Comparison of ENCODE assay signal across 8 mouse cellular contexts in genomic region chr14:76149531-76150179, GRCm38 (mm10). TPM values are rescaled to one million over a fixed set of nuclear protein-coding genes. Genes with fewer than 3 reads are reported as not detected.
DNase-seq lines count a peak whose midpoint lies in the region; ATAC-seq lines count a peak whose summit lies in the region.

No protein-coding gene starts in this region.

- no peak for ATAC-seq in neural tube, embryonic 11.5 days (ENCODE audit: insufficient read depth, low FRiP score, low TSS enrichment)
- no peak for ATAC-seq in forebrain, embryonic 16.5 days
- no peak for ATAC-seq in hindbrain, embryonic 11.5 days (ENCODE audit: low FRiP score)
- ATAC-seq in limb, embryonic 13.5 days (ENCODE audit: low FRiP score, low read depth): no peak
- no peak for ATAC-seq in neural tube, embryonic 15.5 days (ENCODE audit: low FRiP score)

- no peaks in the 10 kb centered on the region; the same call in 1 of the 2 replicates for H3K4me1 ChIP-seq in neural tube, embryonic 11.5 days (ENCODE audit: control insufficient read depth, insufficient read depth, low read length)
- H3K4me1 ChIP-seq in forebrain, embryonic 16.5 days (replicated peaks; ENCODE audit: control insufficient read depth, insufficient read depth, low read length): peaks cover 26% of the 10 kb centered on the region
- H3K4me1 ChIP-seq in hindbrain, embryonic 11.5 days (replicated peaks; ENCODE audit: control insufficient read depth, insufficient read depth, low read length): 0 out of 2 replicates have a peak, but pooled peaks cover 2% of the 10 kb centered on the region
- H3K4me1 ChIP-seq in limb, embryonic 13.5 days: peaks cover 18% of the 10 kb centered on the region
- H3K4me1 ChIP-seq in neural tube, embryonic 15.5 days: peaks cover 14% of the 10 kb centered on the region

- no peak overlapping the region for H3K4me3 ChIP-seq in neural tube, embryonic 11.5 days (ENCODE audit: low read depth, low read length)
- no peak overlapping the region for H3K4me3 ChIP-seq in forebrain, embryonic 16.5 days (replicated peaks; ENCODE audit: low read length)
- no peak overlapping the region for H3K4me3 ChIP-seq in hindbrain, embryonic 11.5 days (ENCODE audit: low read depth, low read length)
- no peak overlapping the region for H3K4me3 ChIP-seq in limb, embryonic 13.5 days
- H3K4me3 ChIP-seq in neural tube, embryonic 15.5 days (replicated peaks): no peak overlapping the region

- 37% methylated on average over 13 of the region's 13 CpGs for WGBS in neural tube, embryonic 11.5 days
- WGBS in forebrain, embryonic 16.5 days: 34% methylated on average over 13 of the region's 13 CpGs
- WGBS in hindbrain, embryonic 11.5 days: 44% methylated on average over 13 of the region's 13 CpGs
- 31% methylated on average over 13 of the region's 13 CpGs for WGBS in limb, embryonic 13.5 days
- 43% methylated on average over 13 of the region's 13 CpGs for WGBS in neural tube, embryonic 15.5 days

- no peak overlapping the region for H3K9ac ChIP-seq in neural tube, embryonic 11.5 days (ENCODE audit: low read length)
- no peak overlapping the region for H3K9ac ChIP-seq in forebrain, embryonic 16.5 days (replicated peaks; ENCODE audit: low read depth, low read length)
- H3K9ac ChIP-seq in hindbrain, embryonic 11.5 days (ENCODE audit: low read depth, low read length): no peak overlapping the region
- H3K9ac ChIP-seq in limb, embryonic 13.5 days: no peak overlapping the region
- H3K9ac ChIP-seq in neural tube, embryonic 15.5 days (replicated peaks): no peak overlapping the region

- no peaks in the 10 kb centered on the region for H3K9me3 ChIP-seq in neural tube, embryonic 11.5 days (ENCODE audit: control insufficient read depth, low read length)
- H3K9me3 ChIP-seq in forebrain, embryonic 16.5 days (ENCODE audit: control insufficient read depth, low read length): no peaks in the 10 kb centered on the region
- H3K9me3 ChIP-seq in hindbrain, embryonic 11.5 days (ENCODE audit: control insufficient read depth, low read length): no peaks in the 10 kb centered on the region
- no peaks in the 10 kb centered on the region for H3K9me3 ChIP-seq in limb, embryonic 13.5 days
- H3K9me3 ChIP-seq in neural tube, embryonic 15.5 days (replicated peaks): no peaks in the 10 kb centered on the region

- DNase-seq in neural tube, embryonic 11.5 days (ENCODE audit: low spot score): peak; percentile 24
- DNase-seq in neural tube, embryonic 10.5 days (ENCODE audit: extremely low spot score, low spot score): no peak
- peak; percentile 68 for DNase-seq in c-Kit-positive CD71-positive TER-119-positive erythroid progenitor cells, embryonic 14.5 days (ENCODE audit: low spot score)
- DNase-seq in hindbrain, embryonic 11.5 days (ENCODE audit: low spot score): peak; percentile 34
- DNase-seq in thymus, postnatal 25 days: no peak

- no peaks in the 10 kb centered on the region for H3K27me3 ChIP-seq in neural tube, embryonic 11.5 days (ENCODE audit: control insufficient read depth, insufficient read depth, low read length)
- no peaks in the 10 kb centered on the region for H3K27me3 ChIP-seq in forebrain, embryonic 16.5 days (replicated peaks; ENCODE audit: control insufficient read depth, insufficient read depth, low read length)
- H3K27me3 ChIP-seq in hindbrain, embryonic 11.5 days (ENCODE audit: control insufficient read depth, insufficient read depth, low read length): no peaks in the 10 kb centered on the region
- no peaks in the 10 kb centered on the region for H3K27me3 ChIP-seq in limb, embryonic 13.5 days
- no peaks in the 10 kb centered on the region for H3K27me3 ChIP-seq in neural tube, embryonic 15.5 days (replicated peaks)

- no peak overlapping the region for H3K27ac ChIP-seq in neural tube, embryonic 11.5 days (ENCODE audit: low read depth, low read length)
- no peak overlapping the region for H3K27ac ChIP-seq in forebrain, embryonic 16.5 days (ENCODE audit: low read length)
- H3K27ac ChIP-seq in hindbrain, embryonic 11.5 days (ENCODE audit: low read depth, low read length): no peak overlapping the region
- no peak overlapping the region for H3K27ac ChIP-seq in limb, embryonic 13.5 days
- no peak overlapping the region for H3K27ac ChIP-seq in neural tube, embryonic 15.5 days (replicated peaks)

- no peak overlapping the region for H3K4me2 ChIP-seq in neural tube, embryonic 11.5 days (ENCODE audit: low read depth)
- peak overlapping the region; percentile 14 for H3K4me2 ChIP-seq in forebrain, embryonic 16.5 days (ENCODE audit: low read length)
- H3K4me2 ChIP-seq in hindbrain, embryonic 11.5 days (replicated peaks; ENCODE audit: low read depth, low read length): no peak overlapping the region
- peak overlapping the region; percentile 48 for H3K4me2 ChIP-seq in limb, embryonic 13.5 days (replicated peaks)
- H3K4me2 ChIP-seq in neural tube, embryonic 15.5 days: peak overlapping the region; percentile 22

- no peaks in the 10 kb centered on the region for H3K36me3 ChIP-seq in neural tube, embryonic 11.5 days (ENCODE audit: control insufficient read depth, insufficient read depth, low read length)
- H3K36me3 ChIP-seq in forebrain, embryonic 16.5 days (ENCODE audit: control insufficient read depth, insufficient read depth): no peaks in the 10 kb centered on the region
- no peaks in the 10 kb centered on the region for H3K36me3 ChIP-seq in hindbrain, embryonic 11.5 days (ENCODE audit: control insufficient read depth, insufficient read depth, low read length)
- no peaks in the 10 kb centered on the region for H3K36me3 ChIP-seq in limb, embryonic 13.5 days
- no peaks in the 10 kb centered on the region for H3K36me3 ChIP-seq in neural tube, embryonic 15.5 days

RNA-seq across cellular contexts. Expression of gene Nufip1, which starts 39.0 kb away (rescaled TPM):
- polyA plus RNA-seq in neural tube, embryonic 11.5 days (2014; fragmentation: Nextera tagmentation; extraction: Ambion mirVana): 16.9 TPM in 2 replicates
- polyA plus RNA-seq in forebrain, embryonic 16.5 days (2015; fragmentation: Nextera tagmentation; extraction: Ambion mirVana): 15.4 and 16.5 TPM in 2 replicates
- polyA plus RNA-seq in hindbrain, embryonic 11.5 days (2014; fragmentation: Nextera tagmentation; extraction: Ambion mirVana): 17.1 and 18.4 TPM in 2 replicates
- polyA plus RNA-seq in limb, embryonic 13.5 days (2015; fragmentation: Nextera tagmentation; extraction: Ambion mirVana): 18.0 and 18.5 TPM in 2 replicates
- polyA plus RNA-seq in neural tube, embryonic 15.5 days (2015; fragmentation: Nextera tagmentation; extraction: Ambion mirVana): 12.1 and 14.1 TPM in 2 replicates

RNA-seq across cellular contexts. Expression of gene Gpalpp1, which starts 39.1 kb away (rescaled TPM):
- 20.3 and 21.1 TPM in 2 replicates for polyA plus RNA-seq in neural tube, embryonic 11.5 days (2014; fragmentation: Nextera tagmentation; extraction: Ambion mirVana)
- 16.1 and 17.2 TPM in 2 replicates for polyA plus RNA-seq in forebrain, embryonic 16.5 days (2015; fragmentation: Nextera tagmentation; extraction: Ambion mirVana)
- polyA plus RNA-seq in hindbrain, embryonic 11.5 days (2014; fragmentation: Nextera tagmentation; extraction: Ambion mirVana): 15.1 and 20.4 TPM in 2 replicates
- polyA plus RNA-seq in limb, embryonic 13.5 days (2015; fragmentation: Nextera tagmentation; extraction: Ambion mirVana): 12.6 and 13.0 TPM in 2 replicates
- polyA plus RNA-seq in neural tube, embryonic 15.5 days (2015; fragmentation: Nextera tagmentation; extraction: Ambion mirVana): 9.5 and 10.0 TPM in 2 replicates

Comparison
In these comparisons a context has a peak if more than half of its experiments do, and no peak if none do; other contexts are left out.
1. DNase-seq: peak in neural tube, embryonic 11.5 days (single experiment), c-Kit-positive CD71-positive TER-119-positive erythroid progenitor cells, embryonic 14.5 days (single experiment) and hindbrain, embryonic 11.5 days (single experiment); none in neural tube, embryonic 10.5 days (single experiment) and thymus, postnatal 25 days (single experiment).
2. H3K4me2 ChIP-seq: peak in forebrain, embryonic 16.5 days (single experiment), limb, embryonic 13.5 days (single experiment) and neural tube, embryonic 15.5 days (single experiment); none in neural tube, embryonic 11.5 days (single experiment) and hindbrain, embryonic 11.5 days (single experiment).